Mouse (Mus musculus) heart, postnatal 4 days (tissue): ENCODE measurements around the gene Chrm3. TPM values are rescaled to one million over a fixed set of nuclear protein-coding genes. Genes with fewer than 3 reads are reported as not detected.

ENCODE experiments used
- DNase-seq: peaks from one replicate; pipeline ENCODE4 v3.0.0; 2021
- total RNA-seq, 2 experiments: library from RNA; stranded (reverse); gene quantifications; 2 replicates each; pipeline ENCODE4 v1.2.3; 2021

Gene Chrm3
- total RNA-seq, 2 experiments from 2014 or later, result 1.6 to 1.8 TPM

DNA sequence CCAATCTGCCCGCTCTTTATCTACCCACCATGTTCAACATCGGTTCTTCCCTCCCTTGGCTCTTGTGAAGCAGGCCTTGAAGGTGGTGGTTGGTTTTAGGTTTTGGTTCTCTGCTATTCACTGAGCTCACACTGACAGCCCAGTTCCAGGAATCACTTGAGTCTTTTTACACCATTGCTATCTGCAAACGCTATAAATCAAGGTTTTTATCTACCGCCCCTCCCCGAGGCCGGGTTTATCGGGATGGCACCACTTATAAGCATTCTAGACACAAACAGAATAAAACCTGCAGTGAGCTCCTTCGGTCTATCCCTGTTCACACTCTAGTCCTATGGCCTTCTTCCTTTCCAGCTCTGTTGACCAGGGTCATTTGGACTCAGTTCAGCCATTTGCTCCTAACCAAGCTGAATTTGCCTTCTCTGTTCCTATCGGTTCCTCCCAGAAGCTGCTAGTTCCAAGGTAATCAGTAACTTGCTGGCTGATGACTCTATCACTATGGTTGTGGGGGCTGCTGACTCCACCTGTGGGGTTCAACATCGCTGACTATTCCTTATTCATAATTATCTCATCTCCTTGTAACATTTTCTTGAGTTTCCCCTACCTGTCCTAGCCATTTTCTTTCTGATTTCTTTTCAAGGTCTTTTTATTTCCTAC, 291.6 kb downstream of the Chrm3 start:
- DNase-seq, result no peak

DNA sequence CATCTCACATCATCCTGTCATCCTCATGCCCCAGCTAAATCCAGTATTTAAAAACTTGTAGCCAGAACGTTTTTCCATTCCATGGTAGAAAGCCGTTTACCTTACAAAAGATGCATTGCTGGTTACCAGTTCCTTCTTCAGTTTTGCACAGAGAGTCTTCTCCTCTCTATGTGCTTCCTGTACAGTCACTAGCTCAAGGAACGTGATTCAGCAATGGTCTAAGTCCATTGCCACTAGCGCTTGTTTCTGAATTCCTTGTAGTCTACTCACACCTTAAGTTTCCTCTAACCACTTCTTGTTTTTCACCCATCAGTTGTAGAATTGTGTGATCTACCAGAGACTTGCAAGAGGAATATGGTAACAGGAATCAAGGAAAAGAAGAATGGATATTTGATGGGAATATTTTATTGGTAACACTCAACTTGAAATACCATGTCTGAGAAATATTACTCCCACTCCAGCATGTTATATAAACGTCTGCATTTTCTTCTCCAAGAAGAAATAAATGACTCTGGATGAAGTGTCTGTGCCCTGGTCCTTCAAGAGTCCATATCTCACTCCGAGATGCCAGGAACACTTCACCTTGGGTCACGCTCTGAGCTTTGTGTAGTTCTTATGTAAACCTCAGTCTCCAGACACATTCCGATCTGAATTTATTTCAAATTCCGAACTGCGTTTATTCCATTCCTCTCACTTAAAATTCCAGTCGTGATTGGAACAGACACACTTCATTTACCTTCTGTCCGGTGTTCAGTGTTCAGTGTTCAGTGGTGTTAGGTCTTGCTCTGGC, 293.6 kb downstream of the Chrm3 start:
- no peak for DNase-seq

DNA sequence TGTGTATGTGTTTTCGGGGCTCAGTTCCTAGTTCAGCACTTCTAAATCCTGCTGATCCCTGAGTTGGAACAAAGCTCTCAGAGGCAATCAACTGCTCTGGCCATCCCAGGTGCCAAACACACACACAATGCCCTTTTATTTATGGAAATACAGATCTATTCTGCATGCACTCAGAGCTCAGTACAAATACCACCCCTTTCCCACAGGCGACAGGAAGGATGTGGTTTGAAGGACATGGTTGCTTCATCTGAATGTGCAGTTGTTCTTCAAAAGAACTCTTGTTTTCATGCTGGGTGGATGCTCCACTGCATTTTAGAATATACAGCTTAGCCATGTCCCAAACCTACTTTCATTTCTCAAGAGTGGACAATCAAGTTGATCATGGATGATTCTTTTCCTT, 294.9 kb downstream of the Chrm3 start:
- DNase-seq, result no peak

DNA sequence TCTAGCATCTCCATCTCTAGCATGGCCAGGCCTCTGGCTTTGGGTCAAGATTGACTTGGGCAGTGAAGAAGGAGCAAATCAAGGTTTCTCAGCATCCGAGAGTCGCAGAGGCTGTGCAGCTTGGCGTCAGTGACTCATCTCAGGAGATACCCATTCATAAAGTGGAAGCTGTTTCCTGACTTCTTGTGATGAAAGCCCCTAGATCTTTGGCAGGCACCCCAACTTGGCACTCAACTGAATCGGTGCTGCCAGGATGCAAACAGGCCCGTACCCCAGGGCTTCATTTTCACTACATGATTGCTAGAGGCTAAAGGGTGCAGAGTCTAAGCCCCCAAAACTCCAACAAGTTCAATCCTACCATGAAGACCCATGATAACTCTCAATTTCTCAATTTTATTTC, 298.0 kb downstream of the Chrm3 start:
- DNase-seq, result no peak

DNA sequence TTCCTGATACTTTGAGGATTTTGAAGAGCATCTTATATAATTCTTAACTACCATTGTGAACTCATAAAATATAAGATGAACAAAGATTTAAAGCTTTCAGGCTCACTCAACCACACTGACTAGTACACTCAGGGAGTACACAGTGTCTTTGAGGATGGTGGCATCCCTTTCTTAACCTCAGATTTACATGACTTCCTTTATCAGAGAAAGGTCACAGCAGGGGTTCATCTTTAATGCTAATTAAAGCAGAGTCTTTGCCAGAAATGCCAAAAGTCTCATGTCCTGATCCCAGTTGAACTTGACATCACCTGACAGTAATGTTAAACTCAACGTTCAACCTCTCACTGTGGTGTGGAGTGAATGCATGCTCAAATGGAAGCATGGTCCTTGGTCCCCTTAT, 301.7 kb downstream of the Chrm3 start:
- DNase-seq, result no peak

DNA sequence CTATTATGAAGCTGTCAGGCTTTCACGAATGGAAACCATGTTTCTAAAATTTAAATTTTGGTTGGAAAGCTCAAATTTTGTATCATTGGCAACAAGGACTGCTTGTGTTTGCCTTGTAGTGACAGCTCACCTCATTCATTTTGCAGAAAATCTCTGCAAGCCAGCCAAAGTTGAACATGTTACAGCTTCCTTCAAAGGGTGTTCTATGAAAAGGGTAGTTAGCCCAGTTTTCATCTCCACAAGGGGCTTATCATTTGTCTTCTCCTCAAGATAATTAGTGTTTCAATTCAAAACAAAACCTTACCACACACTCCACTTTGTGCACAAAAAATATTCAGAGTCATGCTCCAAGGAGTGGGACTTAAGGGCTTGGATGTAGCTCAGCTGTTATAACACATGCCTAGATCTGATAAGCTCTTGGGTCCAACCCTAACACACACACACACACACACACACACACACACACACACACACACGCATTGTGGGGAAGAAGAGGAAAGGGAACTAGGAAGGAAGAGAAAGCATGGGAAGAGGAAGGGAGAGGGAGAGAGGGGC, 302.9 kb downstream of the Chrm3 start:
- DNase-seq, result no peak

DNA sequence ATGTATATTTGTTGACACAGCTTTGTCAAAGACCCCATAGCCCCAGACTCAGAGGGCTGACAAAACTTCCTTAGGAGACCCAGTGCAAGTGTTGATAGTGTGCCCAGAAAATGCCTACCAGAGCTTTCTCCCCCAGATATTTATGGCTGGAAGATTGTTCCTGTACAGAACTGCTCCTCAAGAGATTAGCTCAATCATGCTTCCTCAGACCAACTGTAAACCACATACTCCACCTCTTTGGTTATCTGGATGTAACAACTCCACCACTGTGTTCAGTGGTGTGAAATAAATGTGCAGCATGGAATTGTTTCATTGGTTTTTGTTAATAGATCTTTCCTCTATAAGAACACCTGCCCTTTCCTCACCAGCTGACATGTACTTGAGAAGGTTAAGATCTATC, 306.6 kb downstream of the Chrm3 start:
- no peak for DNase-seq

DNA sequence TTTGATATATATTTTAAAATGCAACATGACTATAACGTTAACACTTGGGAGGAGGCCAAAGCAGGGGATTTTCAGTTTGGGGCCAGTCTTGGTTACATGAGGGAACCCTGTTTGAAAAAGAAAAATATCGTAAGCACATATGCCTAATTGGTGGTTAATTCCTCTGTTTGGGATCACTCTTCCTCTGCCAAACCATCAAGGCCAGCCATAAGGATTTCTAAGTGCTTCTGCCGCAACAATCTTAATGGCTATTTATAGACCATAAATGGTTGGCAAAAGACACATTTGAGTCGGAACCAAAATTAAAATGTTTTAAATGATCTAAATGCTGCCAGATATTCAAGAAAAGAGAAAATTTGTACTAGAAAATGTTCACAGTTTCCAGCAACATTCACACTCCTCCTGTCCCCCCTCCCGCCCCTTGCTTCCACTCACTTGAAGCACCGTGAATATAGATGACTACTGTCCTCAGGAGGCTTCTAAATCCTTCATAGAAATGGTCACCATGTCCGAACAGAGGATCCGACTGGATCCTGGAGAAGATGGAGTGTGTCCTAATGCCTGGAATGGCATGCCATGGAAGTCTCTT, 307.3 kb downstream of the Chrm3 start:
- no peak for DNase-seq

DNA sequence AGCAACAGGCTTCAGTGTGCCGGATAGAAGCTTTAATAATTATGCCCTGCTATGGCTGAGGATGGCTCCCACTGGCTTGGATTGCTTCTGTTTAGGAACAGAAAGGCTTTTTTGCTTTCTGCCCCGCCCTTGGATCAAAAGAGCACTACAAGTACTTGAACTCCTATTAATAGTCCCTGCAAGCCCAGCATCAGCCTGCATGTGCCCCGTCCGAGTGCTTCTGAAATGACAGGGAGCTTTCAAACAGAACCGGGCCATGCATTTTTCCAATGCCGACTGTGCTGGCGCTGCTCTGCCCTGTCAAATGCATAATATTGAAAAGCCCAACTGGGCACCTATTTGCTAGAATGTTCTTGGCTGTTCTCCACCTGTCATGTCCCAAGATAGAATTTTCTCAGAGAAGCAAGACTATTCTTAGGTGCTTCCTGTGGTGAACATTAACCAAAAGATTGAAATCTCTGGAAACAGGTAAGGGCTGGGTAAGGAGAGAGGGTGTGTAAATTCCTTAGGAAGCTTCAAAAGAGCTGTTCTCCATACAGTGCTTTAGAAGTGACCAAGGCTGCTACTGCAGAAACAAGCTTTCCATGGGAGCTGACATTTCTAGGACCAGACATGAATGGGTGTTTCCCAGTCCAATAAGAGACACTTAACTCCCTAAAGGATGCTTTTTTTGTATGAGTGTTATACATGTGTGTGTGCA, 314.8 kb downstream of the Chrm3 start:
- peak; percentile 8 for DNase-seq

DNA sequence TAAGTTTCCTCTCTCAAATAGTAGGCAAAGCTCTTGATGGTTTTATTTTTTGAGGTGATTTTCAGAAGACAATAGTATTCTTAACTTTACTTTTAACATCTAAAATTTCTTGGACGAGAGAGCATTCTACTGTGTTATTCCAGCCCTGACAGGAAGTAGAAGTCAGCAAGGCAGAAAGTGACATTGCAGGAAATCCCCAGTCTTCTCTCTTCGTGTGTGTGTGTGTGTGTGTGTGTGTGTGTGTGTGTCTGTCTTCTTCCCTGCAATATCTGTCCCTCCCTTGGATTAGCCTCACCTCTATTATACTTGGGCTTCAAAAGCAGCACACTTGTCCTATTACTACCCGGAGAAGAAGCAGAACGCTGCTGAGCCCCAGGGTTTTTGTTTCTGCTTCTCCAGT, 316.6 kb downstream of the Chrm3 start:
- no peak for DNase-seq

DNA sequence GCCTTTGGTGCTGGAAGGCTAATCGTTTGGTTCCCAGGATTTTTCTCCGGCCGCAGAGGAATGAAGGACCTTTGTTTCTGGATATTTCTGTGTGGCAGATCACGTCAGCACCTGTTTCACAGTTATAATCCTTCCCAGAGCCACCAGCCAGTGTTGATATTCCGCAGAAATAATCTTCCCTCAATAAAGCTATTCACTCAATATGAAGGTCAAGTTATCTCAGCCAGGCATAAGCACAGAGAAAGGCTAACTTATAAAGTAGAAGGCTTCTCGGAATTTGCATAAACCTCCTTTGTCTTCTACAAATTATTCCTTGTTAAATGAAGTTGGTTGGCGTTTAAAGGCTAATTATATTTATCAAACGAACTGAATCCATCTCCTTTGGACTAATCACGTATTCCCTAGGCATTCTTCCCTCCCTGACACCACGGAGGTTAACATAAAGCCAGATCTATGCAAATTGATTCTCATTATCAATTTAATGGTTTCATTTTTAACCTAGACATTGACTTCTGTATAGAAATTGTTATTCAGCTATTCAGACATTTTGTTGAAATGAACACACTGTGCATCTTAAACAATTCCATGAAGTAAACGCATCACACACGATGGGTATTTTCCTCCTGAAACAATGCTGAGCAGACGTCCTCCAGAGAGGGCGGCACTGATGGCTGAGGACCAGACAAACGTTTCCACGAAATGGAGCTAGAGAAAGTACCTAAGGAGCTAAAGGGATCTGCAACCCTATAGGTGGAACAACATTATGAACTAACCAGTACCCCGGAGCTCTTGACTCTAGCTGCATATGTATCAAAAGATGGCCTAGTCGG, 326.9 kb downstream of the Chrm3 start:
- DNase-seq, result no peak

DNA sequence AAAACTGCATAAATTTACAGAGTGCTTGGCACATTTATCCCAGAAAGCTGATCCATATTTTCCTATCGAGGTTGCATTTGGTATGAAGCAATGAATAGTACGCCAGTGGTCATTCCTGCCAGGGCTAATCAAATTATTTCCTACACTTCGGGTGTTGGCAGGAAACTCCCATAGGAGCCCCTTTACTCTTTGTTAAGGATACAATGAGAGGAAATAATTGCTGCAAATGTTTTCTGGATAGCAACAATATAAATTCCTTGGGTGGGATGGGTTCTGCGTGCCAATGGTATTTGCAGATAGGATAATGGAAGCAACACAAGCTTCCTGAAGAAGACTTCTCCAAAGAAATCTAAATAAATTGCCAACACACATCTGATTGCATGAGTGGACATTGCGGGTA, 329.1 kb downstream of the Chrm3 start:
- no peak for DNase-seq

DNA sequence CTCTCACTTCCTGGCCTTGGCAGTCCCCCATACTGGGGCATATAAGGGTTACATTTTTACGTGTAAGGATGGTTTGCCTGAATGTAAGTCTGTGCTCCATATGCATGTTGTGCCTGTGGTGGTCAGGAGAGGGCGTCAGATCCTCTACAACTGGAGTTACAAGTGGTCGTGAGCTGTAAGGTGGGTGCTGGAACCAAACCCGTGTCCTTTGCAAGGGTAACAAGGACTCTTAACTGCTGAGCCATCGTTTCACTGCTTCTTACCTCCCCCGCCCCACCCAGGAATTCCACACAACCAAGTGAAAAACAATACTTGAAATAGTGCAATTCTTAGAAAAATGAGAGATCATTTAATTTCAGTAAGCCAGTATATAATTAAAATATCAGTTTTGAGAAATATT, 330.7 kb downstream of the Chrm3 start:
- no peak for DNase-seq

DNA sequence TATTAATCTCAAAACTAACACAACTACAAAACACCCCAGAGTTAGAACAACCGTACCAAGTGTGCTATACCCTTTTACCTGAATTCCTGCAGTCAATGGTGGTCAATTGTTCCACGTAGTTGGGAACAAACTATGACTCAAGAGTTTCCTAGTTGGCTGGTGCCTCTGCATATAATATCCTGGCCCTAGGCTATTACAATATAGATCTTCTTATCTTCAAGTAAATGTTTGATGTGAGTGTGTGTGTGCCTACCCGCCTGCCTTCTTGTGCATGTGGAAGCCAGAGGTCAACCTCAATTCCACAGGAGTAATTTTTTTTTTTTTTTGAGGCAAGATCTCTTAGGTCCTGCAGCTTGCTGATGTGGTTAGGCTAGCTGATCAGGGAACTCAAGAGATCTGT, 335.5 kb downstream of the Chrm3 start:
- no peak for DNase-seq

DNA sequence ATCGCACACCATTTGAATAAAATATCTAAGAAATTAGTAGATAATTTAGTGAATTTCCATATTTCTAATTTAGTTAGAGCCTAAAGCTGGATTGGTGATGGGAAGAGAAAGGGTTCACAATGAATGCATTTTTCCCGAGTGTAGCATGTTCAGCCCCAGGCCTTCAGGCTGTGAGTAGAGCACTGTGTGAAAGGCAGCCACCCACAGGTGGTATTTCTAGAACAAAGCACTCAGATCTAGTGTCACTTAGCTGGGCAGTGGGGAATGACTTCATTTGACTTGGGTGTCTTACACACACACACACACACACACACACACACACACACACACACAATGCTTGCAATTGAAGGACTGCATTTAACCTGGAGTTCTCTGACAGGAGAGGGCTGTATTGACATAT, 337.5 kb downstream of the Chrm3 start:
- no peak for DNase-seq

DNA sequence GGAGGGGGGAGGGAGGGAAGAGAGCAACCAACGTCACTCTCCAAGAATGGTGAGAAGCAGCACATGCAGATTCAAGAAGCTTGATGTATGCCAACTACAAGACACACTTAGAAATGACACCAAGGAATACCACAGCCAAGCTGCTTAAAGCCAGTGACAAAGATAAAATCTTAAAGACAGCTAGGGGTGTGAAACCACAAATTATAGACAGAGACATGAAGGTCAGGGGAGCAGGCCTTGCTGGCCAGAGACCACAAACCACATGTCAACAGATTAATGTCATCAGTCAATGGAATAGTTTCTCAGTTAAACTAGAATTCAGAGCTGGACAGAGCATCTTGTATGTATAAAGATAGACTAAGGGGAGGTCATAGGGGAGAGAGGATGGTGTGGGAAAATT, 341.4 kb downstream of the Chrm3 start:
- DNase-seq, result no peak

DNA sequence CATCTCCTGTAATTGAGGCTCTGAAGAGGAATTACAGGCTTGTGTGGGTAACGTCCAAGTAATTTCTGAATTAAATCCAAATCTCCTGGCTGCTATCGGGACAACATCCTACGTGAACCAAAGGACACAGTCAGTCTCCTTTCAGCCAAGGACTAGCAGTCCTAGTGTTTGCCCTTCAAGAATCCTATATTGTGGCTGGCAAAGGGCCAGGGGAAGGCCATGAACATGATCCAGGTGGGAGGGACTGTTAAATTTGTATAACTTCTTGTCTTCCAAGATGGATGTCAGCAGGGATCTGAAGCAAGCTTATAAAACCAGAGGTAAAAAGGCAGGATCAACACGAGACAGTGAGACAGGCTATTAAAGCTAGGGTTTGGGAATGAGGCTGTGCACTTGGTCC, 357.7 kb downstream of the Chrm3 start:
- peak; percentile 5 for DNase-seq

DNA sequence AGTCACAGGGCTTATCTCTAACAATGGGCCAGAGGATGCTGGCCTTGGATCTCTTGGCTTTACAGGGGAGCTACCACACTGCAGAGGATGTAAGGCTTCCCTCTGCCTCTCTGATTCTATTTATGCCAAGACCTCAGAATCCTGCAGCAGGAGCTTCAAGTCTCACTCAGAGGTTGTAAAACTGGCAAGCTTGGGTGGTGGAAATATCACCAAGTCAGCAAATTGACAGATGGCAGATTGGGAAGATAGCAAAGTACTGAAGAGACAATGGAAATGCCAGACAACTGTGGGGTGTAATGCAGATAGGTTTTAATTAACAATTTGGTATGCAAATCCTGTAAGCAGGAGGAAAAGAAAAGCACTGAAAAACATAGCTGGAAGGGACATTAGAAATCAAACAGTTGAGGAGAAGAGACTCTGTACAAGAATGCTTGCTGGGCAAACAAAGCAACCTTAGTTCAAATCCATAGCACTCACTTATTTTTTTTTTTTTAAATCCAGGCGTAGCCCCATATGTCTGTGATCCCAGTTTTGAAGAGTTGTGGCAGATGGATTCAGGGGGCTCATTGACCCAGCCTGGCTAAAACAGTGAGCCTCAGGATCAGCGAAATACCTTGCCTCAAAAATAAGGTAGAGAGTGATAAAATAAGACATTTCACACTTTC, 362.9 kb downstream of the Chrm3 start:
- DNase-seq, result no peak

DNA sequence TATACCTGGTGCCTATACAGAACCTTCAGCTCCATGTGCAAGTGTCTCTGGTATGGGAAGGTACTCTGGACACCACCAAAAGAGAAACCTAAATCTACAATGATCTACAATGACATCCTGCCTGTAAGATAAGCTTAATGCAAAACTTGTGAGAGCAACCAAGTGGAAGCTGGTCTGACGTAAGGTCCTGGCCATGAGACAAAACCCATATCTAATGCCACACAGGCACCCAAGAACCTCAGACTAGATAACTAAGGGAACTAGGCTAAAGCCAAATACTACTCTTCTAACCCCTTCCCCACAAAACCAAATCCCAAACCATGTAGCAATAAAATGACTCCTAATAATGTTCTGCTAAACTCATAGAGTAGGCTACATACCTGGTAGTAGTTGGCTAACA, 364.8 kb downstream of the Chrm3 start:
- DNase-seq, result no peak

DNA sequence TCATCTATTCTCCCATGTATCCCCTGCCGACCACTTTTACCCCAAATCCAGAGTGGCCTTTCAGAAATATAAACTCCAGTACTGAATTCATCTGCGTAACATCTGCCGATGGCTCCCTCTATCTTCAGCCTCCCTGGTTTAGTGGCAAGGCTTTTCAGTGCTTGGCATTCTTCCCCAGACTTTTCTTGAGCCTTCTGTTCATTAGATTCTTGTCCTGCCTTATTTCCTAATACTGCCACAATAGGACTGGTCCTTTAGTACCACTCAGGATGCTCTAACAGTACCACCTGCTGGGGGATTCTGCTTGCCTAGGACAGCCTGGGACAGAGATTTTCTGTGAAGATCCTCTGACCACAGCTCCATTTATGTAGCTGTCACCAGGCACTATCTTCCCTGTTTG, 367.1 kb downstream of the Chrm3 start:
- DNase-seq, result no peak

DNA sequence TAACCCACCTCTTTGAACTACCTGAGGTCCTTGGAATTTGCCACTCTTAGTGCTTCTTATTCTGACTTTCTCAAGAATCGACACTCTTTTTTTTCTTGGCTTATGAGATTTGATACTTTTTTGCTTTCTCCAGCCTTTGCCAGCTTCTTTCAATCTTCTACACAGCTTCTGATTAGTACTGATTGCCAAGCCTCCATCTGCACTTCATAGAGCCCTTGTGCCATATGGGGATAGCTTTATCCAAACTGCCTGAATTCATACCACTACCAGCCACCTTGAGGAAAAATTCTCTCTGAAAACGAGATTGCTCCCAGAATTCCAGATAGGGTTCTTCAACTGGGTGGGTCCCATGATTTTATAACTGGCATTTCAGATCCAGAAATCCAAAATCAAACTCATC, 368.0 kb downstream of the Chrm3 start:
- no peak for DNase-seq

DNA sequence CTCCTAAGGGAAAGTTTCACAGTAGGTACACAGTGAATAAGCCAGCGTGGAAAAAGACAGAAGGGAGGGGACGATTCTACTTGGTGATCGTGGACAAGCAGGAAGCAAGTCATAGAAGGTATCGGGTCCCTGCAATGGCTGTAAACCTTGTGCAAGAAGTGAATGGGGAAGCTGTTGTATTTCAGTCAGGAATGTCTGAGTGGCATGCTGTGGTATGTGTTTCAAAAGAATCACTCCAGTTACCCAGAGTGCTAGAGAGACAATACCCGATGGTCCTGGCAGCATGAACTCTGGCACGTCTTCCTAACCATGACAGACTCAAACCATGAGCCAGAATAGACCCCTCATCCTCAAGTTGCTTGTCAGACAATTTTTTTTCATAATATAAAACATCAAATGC, 375.0 kb downstream of the Chrm3 start:
- DNase-seq, result no peak
